Mouse (Mus musculus) small intestine, adult 2 months (tissue): ENCODE data around the gene Senp6.

Experiments used
- CTCF ChIP-seq: fragments of 200-500 bp; IDR thresholded peaks from 2 replicates; pipeline ENCODE4 v1.5.1; 2012; ENCODE audit warnings: low read depth, mild to moderate bottlenecking, control low read depth, inconsistent platforms, low read length, moderate library complexity, mixed read lengths; ENCODE audit not compliant: insufficient replicate concordance, insufficient read length; ENCODE audit errors: extremely low read depth
- POLR2A ChIP-seq: fragments of 200-500 bp; IDR thresholded peaks from 2 replicates; pipeline ENCODE4 v1.6.1; 2012; ENCODE audit warnings: low read depth, mild to moderate bottlenecking, control low read depth, inconsistent platforms, low read length, moderate library complexity

GRCm38 (mm10) chr9:80194446-80194845 lies 127.7 kb downstream of the Senp6 start:
- TF ChIP-seq POLR2A = no peak
- no peak for TF ChIP-seq CTCF
